Mouse (Mus musculus) kidney, postnatal 0 days (tissue): Measurements from ENCODE around the gene Kctd21. TPM values are rescaled to one million over a fixed set of nuclear protein-coding genes. Genes with fewer than 3 reads are reported as not detected.

Source experiments
- ATAC-seq: fragments of 200-750 bp; cut with Nextera tagmentation; replicated peaks from 2 replicates; pipeline ENCODE4 v1.8.0; 2017; ENCODE audit warnings: low read depth, moderate number of reproducible peaks, moderate TSS enrichment, moderate library complexity; ENCODE audit not compliant: low FRiP score
- DNase-seq: peaks from one replicate; pipeline ENCODE4 v3.0.0-alpha.2; 2016; ENCODE audit warnings: low spot score
- H3K27ac ChIP-seq: fragments of 300-500 bp; sonication (generic); 2 replicates; pipeline ENCODE4 v1.5.1; 2014; ENCODE audit warnings: mild to moderate bottlenecking
- H3K27me3 ChIP-seq: fragments of 300-500 bp; sonication (generic); 2 replicates; pipeline ENCODE4 v1.6.1; 2014; ENCODE audit warnings: low read length, mixed read lengths; ENCODE audit not compliant: insufficient read depth
- H3K36me3 ChIP-seq: fragments of 300-500 bp; sonication (generic); 2 replicates; pipeline ENCODE4 v1.6.1; 2014; ENCODE audit warnings: low read length, mixed read lengths; ENCODE audit not compliant: insufficient read depth
- H3K4me1 ChIP-seq: fragments of 300-500 bp; sonication (generic); replicated peaks from 2 replicates; pipeline ENCODE4 v1.6.1; 2014; ENCODE audit warnings: antibody characterized with exemption, low read length, mixed read lengths; ENCODE audit not compliant: insufficient read depth
- H3K4me2 ChIP-seq: fragments of 300-500 bp; sonication (generic); 2 replicates; pipeline ENCODE4 v1.6.1; 2014; ENCODE audit warnings: mild to moderate bottlenecking, low read length, moderate library complexity, mixed read lengths
- H3K4me3 ChIP-seq: fragments of 300-500 bp; sonication (generic); replicated peaks from 2 replicates; pipeline ENCODE4 v1.5.1; 2014; ENCODE audit warnings: low read depth, low read length
- H3K9ac ChIP-seq: fragments of 300-500 bp; sonication (generic); 2 replicates; pipeline ENCODE4 v1.6.1; 2014; ENCODE audit warnings: low read depth, low read length
- H3K9me3 ChIP-seq: fragments of 300-500 bp; sonication (generic); replicated peaks from 2 replicates; pipeline ENCODE4 v1.6.1; 2016; ENCODE audit warnings: low read length, inconsistent platforms, mixed read lengths
- CTCF ChIP-seq: IDR thresholded peaks from 2 replicates; pipeline ENCODE4 v1.5.1; 2016; ENCODE audit warnings: antibody characterized with exemption, low read depth, mild to moderate bottlenecking, moderate library complexity
- WGBS: fragments of 180-500 bp; shearing (Covaris S2); extraction: QIAGEN DNeasy Blood & Tissue Kit; methylation state at CpG from one replicate; pipeline ENCODE4 v1.1.7; 2014; 5-methylcytosine and 5-hydroxymethylcytosine counted together
- polyA plus RNA-seq: library from polyadenylated mRNA; unstranded; fragments of >200 nt; fragmentation: Nextera tagmentation; extraction: Ambion mirVana; gene quantifications from 2 replicates; pipeline ENCODE4 v1.2.1, GENCODE M21; 2015

Gene Kctd21
- polyA plus RNA-seq, 1 experiment from 2014 or later: 2.0 TPM

DNA sequence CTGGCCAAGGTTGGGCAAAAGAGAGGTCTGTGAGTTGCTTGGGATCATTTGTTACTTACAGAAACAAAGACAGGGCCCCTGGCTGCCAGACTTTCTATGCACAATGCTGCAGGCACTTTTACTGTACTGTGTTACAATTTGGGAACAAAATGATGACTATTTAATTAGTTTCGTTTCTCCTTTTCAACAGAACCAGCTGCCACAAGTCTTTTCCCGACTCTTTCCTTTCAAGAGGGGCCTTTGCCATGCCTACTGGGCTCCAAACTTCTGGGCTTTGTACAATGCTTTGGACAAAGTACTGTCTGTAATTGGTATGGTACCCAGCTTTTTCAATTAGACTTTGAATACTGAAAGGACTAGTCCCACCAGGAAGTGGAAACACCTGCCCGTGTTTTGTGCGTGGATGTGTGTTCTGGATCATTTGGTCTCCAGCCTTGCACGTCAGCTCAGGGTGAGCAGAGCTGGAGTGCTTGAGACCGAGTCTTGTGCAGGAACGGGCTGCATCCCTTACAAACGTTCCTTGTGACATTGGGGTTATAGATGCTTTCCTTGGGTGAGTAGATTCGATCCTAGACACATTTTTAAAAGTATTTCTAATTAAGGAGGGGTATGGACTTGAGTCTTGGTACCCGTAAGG is 51.5 kb downstream of the Kctd21 start:
- H3K9ac ChIP-seq: no peak overlapping the region
- DNase-seq: no peak

DNA sequence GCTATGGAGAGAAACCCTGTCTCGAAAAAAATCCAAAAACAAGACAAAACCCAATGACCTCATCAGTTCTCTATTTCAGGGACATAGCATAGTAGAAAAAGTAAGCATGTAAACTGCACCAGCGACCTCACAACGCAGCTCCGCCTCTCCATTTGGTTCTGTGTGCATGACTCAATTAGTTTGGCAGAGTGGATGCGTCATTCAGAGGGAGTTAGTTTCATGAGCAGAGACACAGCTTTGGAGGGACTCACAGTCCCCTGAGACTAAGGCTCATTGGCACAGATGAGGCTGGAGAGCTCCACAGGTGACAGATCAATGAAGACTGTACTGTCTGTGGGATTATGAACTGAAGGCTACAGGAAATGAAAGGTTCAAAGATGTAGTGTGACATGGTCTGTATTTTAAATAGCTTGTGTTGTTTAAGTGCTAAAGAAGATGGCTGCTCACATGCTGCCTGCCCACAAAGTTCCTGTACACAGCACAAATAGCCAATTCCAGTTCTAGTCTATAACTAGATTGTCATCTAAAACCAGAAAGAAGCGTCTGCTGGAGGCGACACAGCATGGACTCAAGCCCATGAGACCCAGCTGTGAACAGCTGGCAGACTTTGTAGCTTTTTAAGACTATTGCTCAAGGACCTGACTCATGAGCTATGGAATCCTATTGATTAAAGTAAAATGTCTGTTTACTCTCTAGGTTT is 54.1 kb downstream of the Kctd21 start:
- Histone ChIP-seq H3K9me3 (no peaks in the 10 kb centered on the region), H3K36me3 (peaks cover 56% of the 10 kb centered on the region), H3K9ac (no peak overlapping the region), H3K4me1 (no peaks in the 10 kb centered on the region), H3K27me3 (no peaks in the 10 kb centered on the region), H3K4me2 (no peak overlapping the region), H3K4me3 (no peak overlapping the region), H3K27ac (no peak overlapping the region)
- DNase-seq (no peak), ATAC-seq (no peak)
- 91% methylated on average over 7 of the region's 7 CpGs for WGBS
- no peak for TF ChIP-seq CTCF

More for the DNA sequence above, 51.5 kb downstream of the Kctd21 start:
- no peak overlapping the region for H3K4me2 ChIP-seq
- ATAC-seq: no peak
- H3K27ac ChIP-seq: no peak overlapping the region
- no peak for TF ChIP-seq CTCF
- no peaks in the 10 kb centered on the region for H3K4me1 ChIP-seq
- no peak overlapping the region for H3K4me3 ChIP-seq
- no peaks in the 10 kb centered on the region for H3K9me3 ChIP-seq
- no peaks in the 10 kb centered on the region for H3K27me3 ChIP-seq
- WGBS: 68% methylated on average over 10 of the region's 10 CpGs
- peaks cover 68% of the 10 kb centered on the region for H3K36me3 ChIP-seq

DNA sequence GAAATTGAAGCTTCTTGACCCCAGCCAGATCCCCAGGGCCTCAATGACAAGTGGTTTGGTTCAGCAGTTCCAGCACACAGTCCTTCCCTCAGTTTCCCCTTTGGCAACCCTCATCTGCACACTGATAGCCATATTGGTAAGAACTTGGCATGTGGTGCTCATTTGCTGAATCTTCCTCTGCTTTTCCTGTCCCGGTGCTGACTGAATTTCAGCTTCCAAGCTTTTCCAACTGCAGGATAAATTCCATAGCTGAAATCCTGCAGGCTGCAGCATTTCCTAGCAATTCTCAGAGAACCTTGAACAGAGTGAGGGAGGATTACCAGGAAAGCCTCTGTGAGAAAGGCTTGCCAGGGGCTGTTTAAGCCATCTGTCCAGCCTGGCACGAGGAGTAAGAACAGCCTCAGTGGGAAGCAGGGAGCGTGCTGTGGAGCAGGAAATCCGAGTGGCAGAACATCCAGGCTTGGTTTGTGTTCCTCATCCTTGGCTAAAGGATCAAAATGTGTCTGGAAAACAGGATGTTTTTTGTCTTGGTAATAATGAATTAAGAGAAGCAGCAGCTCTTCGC is 54.8 kb downstream of the Kctd21 start:
- WGBS: 92% methylated on average over 5 of the region's 5 CpGs
- no peak overlapping the region for H3K9ac ChIP-seq
- no peaks in the 10 kb centered on the region for H3K27me3 ChIP-seq
- no peak overlapping the region for H3K4me3 ChIP-seq
- no peak overlapping the region for H3K4me2 ChIP-seq
- no peaks in the 10 kb centered on the region for H3K9me3 ChIP-seq
- no peak for ATAC-seq
- H3K36me3 ChIP-seq: peaks cover 57% of the 10 kb centered on the region
- TF ChIP-seq CTCF: no peak
- no peaks in the 10 kb centered on the region for H3K4me1 ChIP-seq
- no peak for DNase-seq
- no peak overlapping the region for H3K27ac ChIP-seq

DNA sequence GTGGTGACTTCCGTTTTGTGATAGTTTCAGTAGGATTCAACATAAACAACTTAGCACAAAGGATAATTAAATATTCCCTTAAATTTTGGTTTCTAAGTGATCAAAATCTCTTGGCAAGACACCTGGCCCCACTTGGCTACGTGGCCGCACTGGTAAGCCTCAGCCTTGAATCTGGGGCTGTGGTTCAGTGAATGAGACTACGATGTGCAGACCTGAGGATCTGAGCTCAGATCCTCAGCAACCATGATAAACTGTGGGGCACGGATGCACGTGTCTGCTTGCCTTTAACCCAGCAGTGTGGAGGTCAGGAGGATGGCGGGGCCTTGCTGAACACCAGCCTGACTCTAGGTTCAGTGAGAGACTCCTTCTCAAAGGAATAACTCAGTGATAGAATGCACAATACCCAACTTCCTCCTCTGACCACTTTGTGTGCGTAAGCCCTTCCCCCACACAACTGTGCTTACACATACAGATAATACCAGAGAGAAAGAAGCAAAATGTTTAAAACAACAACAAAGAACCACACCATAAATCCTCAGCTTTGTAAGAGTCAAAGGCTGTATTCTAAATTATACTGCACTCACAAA is 55.5 kb downstream of the Kctd21 start:
- H3K4me2 ChIP-seq: no peak overlapping the region
- ATAC-seq (no peak), DNase-seq (no peak)
- no peak for TF ChIP-seq CTCF
- no peak overlapping the region for H3K9ac ChIP-seq
- no peaks in the 10 kb centered on the region for H3K4me1 ChIP-seq
- H3K36me3 ChIP-seq: peaks cover 57% of the 10 kb centered on the region
- H3K27me3 ChIP-seq: no peaks in the 10 kb centered on the region
- H3K9me3 ChIP-seq: no peaks in the 10 kb centered on the region
- no peak overlapping the region for H3K4me3 ChIP-seq
- 94% methylated on average over 8 of the region's 8 CpGs for WGBS
- H3K27ac ChIP-seq: no peak overlapping the region

DNA sequence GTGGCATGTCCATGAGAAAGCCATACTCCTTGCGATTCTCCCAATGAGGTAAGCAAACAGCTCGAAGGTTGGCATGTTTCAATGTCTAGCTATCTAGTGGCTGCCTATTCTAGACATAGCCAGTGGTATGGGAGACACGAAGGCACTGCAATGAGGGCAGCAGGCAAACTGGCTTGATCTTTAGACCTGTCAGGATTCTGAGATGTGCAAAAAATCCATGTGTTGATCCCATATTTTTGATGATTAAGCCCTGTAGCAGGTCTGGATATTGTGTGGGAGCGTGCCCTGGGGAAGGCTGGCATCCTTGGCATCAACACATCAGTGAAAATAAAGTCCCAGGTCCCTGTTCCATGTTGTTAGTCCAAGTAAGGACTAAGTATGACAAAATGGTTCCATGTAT is 56.4 kb downstream of the Kctd21 start:
- Histone ChIP-seq H3K27me3 (no peaks in the 10 kb centered on the region), H3K4me1 (no peaks in the 10 kb centered on the region), H3K4me3 (no peak overlapping the region), H3K9me3 (no peaks in the 10 kb centered on the region), H3K4me2 (no peak overlapping the region), H3K27ac (no peak overlapping the region), H3K9ac (no peak overlapping the region), H3K36me3 (peaks cover 48% of the 10 kb centered on the region)
- WGBS: 93% methylated on average over 4 of the region's 4 CpGs
- ATAC-seq (no peak), DNase-seq (no peak)
- no peak for TF ChIP-seq CTCF

DNA sequence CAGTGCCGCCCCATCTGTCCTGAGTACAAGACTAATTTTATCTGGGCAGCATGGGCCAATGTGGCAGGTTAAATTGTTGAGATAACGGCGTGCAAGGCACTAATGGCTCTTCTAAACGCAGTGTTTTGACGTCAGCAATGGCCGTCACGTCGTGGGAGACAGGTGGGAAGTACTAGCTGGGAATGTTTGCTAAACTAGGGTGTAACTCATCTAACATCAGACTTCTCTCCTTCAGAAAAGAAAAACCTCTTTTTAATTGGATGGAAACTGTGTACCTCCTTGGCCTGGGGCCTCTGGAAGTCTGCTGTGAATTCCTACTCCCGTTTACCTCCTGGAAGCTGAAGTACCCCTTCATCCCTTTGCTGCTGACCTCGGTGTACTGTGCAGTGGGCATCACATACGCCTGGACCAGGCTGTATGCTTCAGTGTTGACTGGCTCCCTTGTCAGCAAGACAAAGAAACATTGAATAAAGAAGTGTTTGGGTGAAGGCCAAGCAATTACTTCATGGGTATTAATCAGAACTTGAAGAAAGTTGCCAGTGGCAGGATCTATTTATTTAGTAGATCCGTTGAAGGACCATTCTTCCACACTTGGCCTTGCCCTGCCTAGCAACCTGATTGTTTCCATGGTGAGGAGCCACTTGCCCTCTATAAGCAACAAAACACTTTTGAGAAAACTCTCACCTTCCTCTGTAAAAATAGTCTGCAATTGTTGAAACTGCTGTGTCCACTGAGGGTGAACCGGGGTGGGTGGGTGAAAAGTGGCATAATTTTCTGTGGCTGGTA is 59.4 kb downstream of the Kctd21 start:
- DNase-seq (peak; percentile 21), ATAC-seq (no peak; the same call in 1 of the 2 replicates)
- TF ChIP-seq CTCF: no peak
- H3K4me1 ChIP-seq: no peaks in the 10 kb centered on the region
- H3K27me3 ChIP-seq: no peaks in the 10 kb centered on the region
- H3K4me2 ChIP-seq: no peak overlapping the region
- H3K27ac ChIP-seq: no peak overlapping the region
- H3K9me3 ChIP-seq: no peaks in the 10 kb centered on the region
- peaks cover 24% of the 10 kb centered on the region for H3K36me3 ChIP-seq
- H3K4me3 ChIP-seq: no peak overlapping the region
- WGBS: 84% methylated on average over 13 of the region's 13 CpGs
- H3K9ac ChIP-seq: no peak overlapping the region
